ENCODE assay signal across 8 mouse cellular contexts in genomic region chr11:64979489-64979845, GRCm38 (mm10). TPM values are rescaled to one million over a fixed set of nuclear protein-coding genes. Genes with fewer than 3 reads are reported as not detected.
DNase-seq lines count a peak whose midpoint lies in the region; ATAC-seq lines count a peak whose summit lies in the region.

No protein-coding gene starts in this region.

- H3K36me3 ChIP-seq in kidney, embryonic 16.5 days (ENCODE audit: insufficient read depth, low read length) = peaks cover 11% of the 10 kb centered on the region
- peaks cover 31% of the 10 kb centered on the region for H3K36me3 ChIP-seq in hindbrain, embryonic 13.5 days
- peaks cover 22% of the 10 kb centered on the region; the same call in 1 of the 2 replicates for H3K36me3 ChIP-seq in midbrain, embryonic 15.5 days (replicated peaks)

- H3K4me1 ChIP-seq in kidney, embryonic 16.5 days (ENCODE audit: insufficient read depth, low read length) = peaks cover 6% of the 10 kb centered on the region; the same call in 1 of the 2 replicates
- peaks cover 16% of the 10 kb centered on the region for H3K4me1 ChIP-seq in hindbrain, embryonic 13.5 days (replicated peaks)
- H3K4me1 ChIP-seq in midbrain, embryonic 15.5 days = peaks cover 16% of the 10 kb centered on the region

- DNase-seq in kidney, adult 18-20 months = no peak
- peak; percentile 5 for DNase-seq in NIH3T3 (ENCODE audit: low read depth)
- no peak for DNase-seq in T-cell, adult 2 months (ENCODE audit: low spot score)
- DNase-seq in kidney, adult 9 months = no peak
- DNase-seq in adrenal gland, adult 8-10 months = no peak

- WGBS in kidney, embryonic 16.5 days = 10% methylated on average over 9 of the region's 9 CpGs
- 15% methylated on average over 9 of the region's 9 CpGs for WGBS in hindbrain, embryonic 13.5 days
- WGBS in midbrain, embryonic 15.5 days = 14% methylated on average over 9 of the region's 9 CpGs

- ATAC-seq in kidney, embryonic 16.5 days (ENCODE audit: low FRiP score, low TSS enrichment) = no peak
- no peak for ATAC-seq in hindbrain, embryonic 13.5 days (ENCODE audit: low FRiP score)
- ATAC-seq in midbrain, embryonic 15.5 days (replicated peaks) = no peak

- no peak overlapping the region for H3K27ac ChIP-seq in kidney, embryonic 16.5 days (ENCODE audit: low read length)
- H3K27ac ChIP-seq in hindbrain, embryonic 13.5 days = 0 out of 2 replicates have a peak overlapping the region, but pooled peaks have one; percentile 64
- H3K27ac ChIP-seq in midbrain, embryonic 15.5 days = no peak overlapping the region

- peak overlapping the region; percentile 83 for H3K4me3 ChIP-seq in kidney, embryonic 16.5 days (ENCODE audit: low read length)
- peak overlapping the region; percentile 95 for H3K4me3 ChIP-seq in hindbrain, embryonic 13.5 days
- H3K4me3 ChIP-seq in midbrain, embryonic 15.5 days = peak overlapping the region; percentile 68

- no peaks in the 10 kb centered on the region for H3K9me3 ChIP-seq in kidney, embryonic 16.5 days (ENCODE audit: low read length)
- H3K9me3 ChIP-seq in hindbrain, embryonic 13.5 days = no peaks in the 10 kb centered on the region
- H3K9me3 ChIP-seq in midbrain, embryonic 15.5 days = no peaks in the 10 kb centered on the region

- H3K27me3 ChIP-seq in kidney, embryonic 16.5 days (ENCODE audit: insufficient read depth, low read length) = no peaks in the 10 kb centered on the region
- peaks cover 14% of the 10 kb centered on the region; the same call in 1 of the 2 replicates for H3K27me3 ChIP-seq in hindbrain, embryonic 13.5 days
- H3K27me3 ChIP-seq in midbrain, embryonic 15.5 days (replicated peaks) = peaks cover 4% of the 10 kb centered on the region; the same call in 1 of the 2 replicates

- H3K4me2 ChIP-seq in kidney, embryonic 16.5 days (replicated peaks; ENCODE audit: low read depth, low read length) = peak overlapping the region; percentile 81
- H3K4me2 ChIP-seq in hindbrain, embryonic 13.5 days = peak overlapping the region; percentile 92
- H3K4me2 ChIP-seq in midbrain, embryonic 15.5 days = peak overlapping the region; percentile 72

- peak overlapping the region; percentile 77 for H3K9ac ChIP-seq in kidney, embryonic 16.5 days (replicated peaks; ENCODE audit: low read length)
- peak overlapping the region; percentile 89 for H3K9ac ChIP-seq in hindbrain, embryonic 13.5 days
- H3K9ac ChIP-seq in midbrain, embryonic 15.5 days = peak overlapping the region; percentile 73

RNA-seq across cellular contexts. Expression of gene Elac2, which starts 0.6 kb away (rescaled TPM):
- polyA plus RNA-seq in kidney, embryonic 16.5 days (2015; fragmentation: Nextera tagmentation; extraction: Ambion mirVana) = 30.1 and 31.2 TPM in 2 replicates
- polyA plus RNA-seq in hindbrain, embryonic 13.5 days (2015; fragmentation: Nextera tagmentation; extraction: Ambion mirVana) = 32.6 and 33.1 TPM in 2 replicates
- 31.0 and 31.9 TPM in 2 replicates for polyA plus RNA-seq in midbrain, embryonic 15.5 days (2015; fragmentation: Nextera tagmentation; extraction: Ambion mirVana)
- 10 to 100 TPM; 41.5 to 45.7 (median 42.4) TPM for total RNA-seq in adrenal gland, adult 8-10 months (2022)
